Mouse (Mus musculus) erythroblast, adult 5-6 weeks (primary cell): ENCODE results near the gene Vstm4. TPM values are rescaled to one million over a fixed set of nuclear protein-coding genes. Genes with fewer than 3 reads are reported as not detected.

Source experiments
- ATAC-seq: replicated peaks from 2 replicates; pipeline ENCODE4 v1.8.0; 2016; ENCODE audit warnings: moderate number of reproducible peaks, mild to moderate bottlenecking, moderate TSS enrichment, inconsistent platforms; ENCODE audit not compliant: poor library complexity, low FRiP score, severe bottlenecking
- total RNA-seq, 2 experiments: library from RNA; stranded (forward) in 1 of 2; stranded (reverse) in 1 of 2; fragments of 150-400 nt in 1 of 2; fragments of 200-764, 138-1000 nt in 1 of 2; gene quantifications; 2 replicates each; pipeline versions ENCODE4 v1.2.3 to v1.2.4; 2015 to 2017; ENCODE audit warnings: low replicate concordance in 2 of 2

The Vstm4 gene
- total RNA-seq, 2 experiments from 2014 or later = 0.09 TPM; not detected in 1

- ATAC-seq = no peak
These were observed 1.8 kb downstream of the Vstm4 start for GRCm38 (mm10) chr14:32858361-32858760.

GRCm38 (mm10) chr14:32858941-32859510, 2.5 kb downstream of the Vstm4 start:
- no peak for ATAC-seq

- ATAC-seq = no peak
These were observed 3.4 kb downstream of the Vstm4 start for GRCm38 (mm10) chr14:32859831-32860569.

- ATAC-seq = no peak
These were observed 4.6 kb downstream of the Vstm4 start for GRCm38 (mm10) chr14:32861149-32861581.

- no peak for ATAC-seq
These were observed 5.1 kb downstream of the Vstm4 start for GRCm38 (mm10) chr14:32861656-32862055.

GRCm38 (mm10) chr14:32865331-32865730, 8.8 kb downstream of the Vstm4 start:
- no peak for ATAC-seq

GRCm38 (mm10) chr14:32871963-32872362, 15.4 kb downstream of the Vstm4 start:
- no peak for ATAC-seq

GRCm38 (mm10) chr14:32877549-32877948, 21.0 kb downstream of the Vstm4 start:
- ATAC-seq = no peak

GRCm38 (mm10) chr14:32880332-32880731, 23.8 kb downstream of the Vstm4 start:
- no peak for ATAC-seq

- ATAC-seq = no peak
These were observed 25.1 kb downstream of the Vstm4 start for GRCm38 (mm10) chr14:32881693-32882092.

- no peak for ATAC-seq
These were observed 32.5 kb downstream of the Vstm4 start for GRCm38 (mm10) chr14:32888876-32889674.

- no peak for ATAC-seq
These were observed 37.8 kb downstream of the Vstm4 start for GRCm38 (mm10) chr14:32894341-32894853.

GRCm38 (mm10) chr14:32894878-32895277, 38.3 kb downstream of the Vstm4 start:
- ATAC-seq = no peak

GRCm38 (mm10) chr14:32896896-32897295, 40.3 kb downstream of the Vstm4 start:
- ATAC-seq = no peak

GRCm38 (mm10) chr14:32903203-32903602, 46.6 kb downstream of the Vstm4 start:
- ATAC-seq = no peak

- ATAC-seq = no peak
These were observed 50.0 kb downstream of the Vstm4 start for GRCm38 (mm10) chr14:32906545-32906944.

GRCm38 (mm10) chr14:32909112-32909511, 52.6 kb downstream of the Vstm4 start:
- ATAC-seq = no peak

GRCm38 (mm10) chr14:32911187-32911586, 54.6 kb downstream of the Vstm4 start:
- no peak for ATAC-seq

- no peak for ATAC-seq
These were observed 58.8 kb downstream of the Vstm4 start for GRCm38 (mm10) chr14:32915360-32915759.

- no peak for ATAC-seq
These were observed 61.4 kb downstream of the Vstm4 start for GRCm38 (mm10) chr14:32917919-32918318.

GRCm38 (mm10) chr14:32923871-32924270, 67.3 kb downstream of the Vstm4 start:
- no peak for ATAC-seq
